Mouse (Mus musculus) 3T3-L1 (cell line): ENCODE data around the gene R3hdm4.

Source experiments
- DNase-seq: peaks from one replicate; pipeline ENCODE4 v3.0.0-alpha.2; 2015; ENCODE audit warnings: low read depth, low spot score

R3hdm4 gene

GRCm38 (mm10) chr10:79925785-79926490 is 4.9 kb upstream of the R3hdm4 start:
- DNase-seq: peak; percentile 39

GRCm38 (mm10) chr10:79924998-79925784 is 4.2 kb upstream of the R3hdm4 start:
- peak; percentile 82 for DNase-seq

GRCm38 (mm10) chr10:79921572-79921971 is 564 bp upstream of the R3hdm4 start:
- DNase-seq: no peak

- no peak for DNase-seq
Measured at GRCm38 (mm10) chr10:79920056-79920890, 735 bp downstream of the R3hdm4 start.

GRCm38 (mm10) chr10:79919251-79919849 is 1.7 kb downstream of the R3hdm4 start:
- no peak for DNase-seq

GRCm38 (mm10) chr10:79918231-79919078 is 2.6 kb downstream of the R3hdm4 start:
- DNase-seq: no peak

GRCm38 (mm10) chr10:79917532-79918100 is 3.4 kb downstream of the R3hdm4 start:
- no peak for DNase-seq

- peak; percentile 70 for DNase-seq
Measured at GRCm38 (mm10) chr10:79916808-79917531, 4.0 kb downstream of the R3hdm4 start, which contains the start of gene Kiss1r. Gene Kiss1r, plus strand, starts transcription at chr10:79916971.

- no peak for DNase-seq
Measured at GRCm38 (mm10) chr10:79916081-79916480, 4.9 kb downstream of the R3hdm4 start.

- DNase-seq: no peak
Measured at GRCm38 (mm10) chr10:79914948-79915596, 5.9 kb downstream of the R3hdm4 start.

- no peak for DNase-seq
Measured at GRCm38 (mm10) chr10:79914131-79914947, 6.7 kb downstream of the R3hdm4 start.

GRCm38 (mm10) chr10:79912412-79912811 is 8.6 kb downstream of the R3hdm4 start:
- no peak for DNase-seq

GRCm38 (mm10) chr10:79910556-79910955 is 10.5 kb downstream of the R3hdm4 start, which contains the start of gene Gm26602:
Gene Gm26602, plus strand, starts transcription at chr10:79910856.
- no peak for DNase-seq

GRCm38 (mm10) chr10:79909092-79909922 is 11.7 kb downstream of the R3hdm4 start:
- DNase-seq: peak; percentile 75

GRCm38 (mm10) chr10:79908167-79909091 is 12.6 kb downstream of the R3hdm4 start, which contains the start of gene Med16:
Gene Med16, minus strand, starts transcription at chr10:79908923.
- peak; percentile 96 for DNase-seq

GRCm38 (mm10) chr10:79907415-79907814 is 13.6 kb downstream of the R3hdm4 start:
- DNase-seq: no peak
